Mouse (Mus musculus) adrenal gland, postnatal 4 days (tissue): ENCODE measurements around the gene Hoxc13. TPM values are rescaled to one million over a fixed set of nuclear protein-coding genes. Genes with fewer than 3 reads are reported as not detected.
A peak's percentile ranks its signal among the peaks of the same experiment; 100 is the strongest.

ENCODE experiments used
- microRNA-seq: library from miRNA; unstranded; fragments of <30 nt; microRNA quantifications from one replicate; pipeline ENCODE4 v1.2.0, GENCODE M21; 2021
- total RNA-seq, 2 experiments: library from RNA; stranded (reverse); gene quantifications; 2 replicates each; pipeline ENCODE4 v1.2.3; 2021

Gene Hoxc13
- total RNA-seq, 2 experiments from 2014 or later, result not detected

Small RNAs within 50 kb of the gene (microRNA-seq; reads per million reads assigned to microRNA genes)
- 466 reads per million, percentile 66 among the genes with 10 or more reads in this experiment for gene Mir196a-2

Other genes starting within 250 kb of the Hoxc13 start
- 10 to 100 TPM; 18.1 to 18.2 TPM for gene Atp5g2, start 248.8 kb upstream of the Hoxc13 start, total RNA-seq
- 100 to 1,000 TPM; 118 to 120 TPM for gene Calcoco1, start 198.9 kb upstream of the Hoxc13 start, total RNA-seq
- gene Hoxc12, start 15.7 kb downstream of the Hoxc13 start, total RNA-seq, result not detected
- under 1 TPM in 1 of 2 experiments, not detected in 1; 0.20 TPM for gene Hoxc11, start 33.3 kb downstream of the Hoxc13 start, total RNA-seq
- gene Hoxc10, start 45.7 kb downstream of the Hoxc13 start, total RNA-seq, result 1 to 10 TPM; 1.2 to 5.6 TPM
- gene Hoxc5, start 46.3 kb downstream of the Hoxc13 start, total RNA-seq, result 1 to 10 TPM; 7.9 to 8.0 TPM
- gene Hoxc9, start 55.3 kb downstream of the Hoxc13 start, total RNA-seq, result 1 to 10 TPM; 3.0 to 4.8 TPM
- 10 to 100 TPM; 22.2 to 22.7 TPM for gene Hoxc8, start 69.5 kb downstream of the Hoxc13 start, total RNA-seq
- gene Hoxc6, start 77.2 kb downstream of the Hoxc13 start, total RNA-seq, result 10 to 100 TPM; 40.3 to 41.5 TPM
- 10 to 100 TPM; 11.3 to 13.4 TPM for gene Hoxc4, start 97.8 kb downstream of the Hoxc13 start, total RNA-seq
- gene Smug1, start 246.0 kb downstream of the Hoxc13 start, total RNA-seq, result 10 to 100 TPM; 17.7 to 19.0 TPM